Mouse (Mus musculus): Measurements from ENCODE around the gene Lbh. TPM values are rescaled to one million over a fixed set of nuclear protein-coding genes. Genes with fewer than 3 reads are reported as not detected.

Gene Lbh
- polyA plus RNA-seq, 1 experiment from 2014 or later = 5.2 TPM

DNA sequence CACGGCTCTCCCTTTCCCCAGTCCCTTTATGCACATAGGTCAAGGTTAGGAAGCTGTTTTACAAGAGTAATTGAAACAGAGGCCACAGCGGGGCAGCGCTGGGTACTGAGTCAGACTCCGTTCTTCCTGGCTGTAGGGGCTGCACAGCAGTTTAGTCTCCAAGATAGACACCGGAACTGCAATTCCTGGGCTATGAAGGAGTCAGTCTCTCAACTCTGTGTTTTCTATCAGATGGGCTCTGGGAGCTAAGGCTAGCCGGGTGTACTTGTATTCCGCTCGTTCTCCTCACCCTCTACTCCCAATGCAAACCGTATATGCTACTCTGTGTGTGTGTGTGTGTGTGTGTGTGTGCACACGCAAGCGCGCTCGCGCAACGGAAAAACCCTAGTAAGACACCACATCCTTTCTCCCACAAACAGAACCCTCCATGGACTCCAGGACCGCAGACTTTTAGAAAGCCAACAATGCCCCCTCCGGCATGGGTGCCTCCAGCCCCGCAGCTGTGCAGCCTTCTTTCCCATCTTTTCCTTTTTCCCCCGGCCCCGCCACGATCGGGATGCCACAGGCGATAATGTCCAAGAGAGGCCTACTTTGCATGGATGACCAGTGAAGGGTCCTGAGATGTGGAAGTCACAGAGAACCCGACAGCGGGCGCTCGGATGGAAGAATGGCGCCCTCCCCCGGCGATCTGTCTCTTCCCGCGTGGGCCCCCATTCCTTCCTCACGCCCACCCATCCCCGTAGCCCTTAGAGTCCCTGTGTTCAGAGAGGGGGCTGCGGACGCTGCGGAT is 669 bp upstream of the Lbh start:
- 1% methylated on average over 37 of the region's 37 CpGs for WGBS
- H3K9me3 ChIP-seq = no peaks in the 10 kb centered on the region
- H3K4me3 ChIP-seq (replicated peaks) = peak overlapping the region; percentile 64
- peaks cover 11% of the 10 kb centered on the region for H3K4me1 ChIP-seq (replicated peaks)
- no peaks in the 10 kb centered on the region for H3K27me3 ChIP-seq (replicated peaks)
- ATAC-seq = peak; percentile 48
- H3K9ac ChIP-seq = peak overlapping the region; percentile 78
- peak overlapping the region; percentile 82 for H3K27ac ChIP-seq
- no peaks in the 10 kb centered on the region for H3K36me3 ChIP-seq
- peak overlapping the region; percentile 97 for H3K4me2 ChIP-seq (replicated peaks)

DNA sequence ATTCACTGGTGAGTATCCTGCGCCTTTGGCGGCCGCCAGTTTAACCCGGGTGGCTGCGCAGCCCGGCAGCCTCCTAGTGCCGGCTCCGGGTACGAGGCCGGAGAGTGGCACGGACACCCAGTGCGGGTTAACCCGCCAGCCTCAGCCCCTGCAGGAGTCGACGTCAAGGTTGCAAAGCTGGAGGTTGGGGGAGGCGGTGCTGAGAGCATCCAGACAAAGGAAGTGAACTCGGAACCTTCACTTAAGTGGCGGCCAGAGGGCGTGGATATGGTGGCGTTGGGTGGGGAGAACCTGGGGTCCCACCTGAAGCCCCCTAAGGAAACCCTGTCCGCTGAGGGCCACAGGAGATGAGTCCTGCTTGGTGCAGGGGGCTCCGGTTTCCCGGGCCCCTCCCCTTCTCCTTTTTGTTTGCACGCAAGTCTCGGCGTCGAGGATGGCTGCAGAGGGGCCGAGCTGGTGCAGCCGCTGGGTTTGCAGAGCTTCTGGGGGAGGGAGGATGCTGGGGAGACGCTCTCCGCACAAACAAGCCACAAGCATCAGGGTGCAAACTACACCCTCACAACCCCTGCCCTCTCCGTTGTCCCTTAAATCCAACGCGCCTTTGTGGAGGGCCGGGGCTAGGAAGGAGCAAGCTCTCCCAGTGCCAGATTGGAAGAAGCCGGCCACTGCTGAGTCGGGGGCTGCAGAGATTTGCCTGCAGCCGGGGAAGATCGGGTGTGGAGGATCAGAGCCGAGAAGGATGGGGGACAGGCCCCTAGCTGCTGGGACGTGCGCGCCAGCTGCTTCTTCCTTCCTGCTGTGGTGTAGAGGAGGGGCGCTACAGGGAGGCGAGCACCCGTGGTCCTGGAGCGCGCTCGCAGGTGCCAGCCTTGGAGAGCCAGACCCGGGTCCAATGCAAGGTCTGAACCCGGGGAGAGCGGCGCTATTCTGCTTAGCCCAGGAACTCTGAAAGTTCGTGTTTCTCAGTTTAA is 751 bp downstream of the Lbh start:
- peaks cover 16% of the 10 kb centered on the region for H3K4me1 ChIP-seq (replicated peaks)
- H3K4me3 ChIP-seq (replicated peaks) = peak overlapping the region; percentile 64
- WGBS = under 1% methylated on average over 54 of the region's 54 CpGs

DNA sequence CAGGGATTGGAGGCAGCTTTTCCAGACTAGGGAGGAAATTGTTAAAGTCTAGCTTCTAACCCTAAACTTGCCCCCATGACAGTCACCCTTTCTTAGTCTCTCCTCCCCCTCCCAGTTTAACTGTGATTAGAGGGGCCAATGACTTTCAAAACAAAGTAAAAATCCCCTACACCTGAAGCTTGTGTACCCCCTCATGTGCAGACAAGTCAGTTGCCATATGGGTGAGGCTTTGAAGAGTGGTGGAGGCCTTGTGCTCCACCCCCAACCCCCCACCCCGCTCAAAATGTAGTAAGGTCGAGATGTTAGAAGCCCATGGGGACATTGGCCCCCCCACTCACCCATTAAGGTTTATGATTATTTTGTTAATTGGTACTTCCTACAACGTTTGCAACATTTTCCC is 1.5 kb downstream of the Lbh start:
- 25% methylated on average over 3 of the region's 3 CpGs for WGBS
- no peak for ATAC-seq
- Histone ChIP-seq H3K27me3 (replicated peaks) (no peaks in the 10 kb centered on the region), H3K9ac (peak overlapping the region; percentile 78), H3K4me2 (replicated peaks) (peak overlapping the region; percentile 97), H3K4me3 (replicated peaks) (peak overlapping the region; percentile 64), H3K36me3 (peaks cover 2% of the 10 kb centered on the region; the same call in 1 of the 2 replicates), H3K9me3 (no peaks in the 10 kb centered on the region), H3K27ac (peak overlapping the region; percentile 83; the same call in 1 of the 2 replicates), H3K4me1 (replicated peaks) (peaks cover 16% of the 10 kb centered on the region)

More for the DNA sequence above, 751 bp downstream of the Lbh start:
- Histone ChIP-seq H3K27ac (peak overlapping the region; percentile 83), H3K36me3 (no peaks in the 10 kb centered on the region; the same call in 1 of the 2 replicates), H3K9me3 (no peaks in the 10 kb centered on the region), H3K9ac (peak overlapping the region; percentile 78), H3K27me3 (replicated peaks) (no peaks in the 10 kb centered on the region), H3K4me2 (replicated peaks) (peak overlapping the region; percentile 97)
- ATAC-seq = peak; percentile 60

DNA sequence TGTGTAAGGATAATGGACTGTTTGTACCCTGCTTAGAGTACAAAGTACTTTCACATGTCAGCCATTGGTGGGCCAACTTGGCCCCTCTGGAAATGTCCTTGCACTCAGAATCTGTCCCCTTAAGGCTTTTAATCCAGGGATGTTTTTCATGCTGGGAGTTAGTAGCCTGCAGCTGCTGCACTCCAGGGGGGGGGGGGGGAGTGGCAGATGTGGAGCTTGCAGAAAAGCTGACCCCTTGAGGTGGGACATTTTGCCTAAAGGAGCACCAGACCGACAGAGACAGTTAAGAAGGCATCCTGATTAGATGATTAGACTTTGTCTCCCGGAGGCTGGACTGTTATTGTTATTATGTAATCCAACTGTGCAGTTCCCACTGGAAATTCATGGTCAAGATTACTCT is 2.3 kb downstream of the Lbh start:
- Histone ChIP-seq H3K9me3 (no peaks in the 10 kb centered on the region), H3K4me3 (replicated peaks) (peak overlapping the region; percentile 23), H3K27ac (no peak overlapping the region), H3K9ac (peak overlapping the region; percentile 39), H3K27me3 (replicated peaks) (no peaks in the 10 kb centered on the region), H3K4me2 (replicated peaks) (peak overlapping the region; percentile 52), H3K4me1 (replicated peaks) (peaks cover 21% of the 10 kb centered on the region), H3K36me3 (peaks cover 7% of the 10 kb centered on the region; the same call in 1 of the 2 replicates)
- 29% methylated on average over 2 of the region's 2 CpGs for WGBS
- ATAC-seq = no peak

DNA sequence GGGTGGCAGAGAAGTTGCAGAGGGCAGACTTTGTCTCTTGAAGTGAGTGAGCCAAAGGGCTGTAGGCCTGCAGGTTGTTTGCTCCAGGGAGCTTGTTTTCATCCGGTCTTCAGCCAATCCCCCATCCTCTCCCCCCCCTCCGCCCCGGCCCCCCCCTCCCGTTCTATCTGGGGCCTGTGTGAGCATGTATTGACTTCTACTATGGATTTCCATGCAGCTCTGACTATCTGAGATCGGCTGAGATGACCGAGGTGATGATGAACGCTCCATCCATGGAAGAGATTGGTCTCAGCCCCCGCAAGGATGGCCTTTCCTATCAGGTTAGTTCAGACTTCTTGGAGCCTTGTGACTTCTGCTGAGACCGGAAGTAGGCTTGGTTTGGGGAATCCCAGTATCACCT is 2.9 kb downstream of the Lbh start:
- 57% methylated on average over 9 of the region's 9 CpGs for WGBS
- ATAC-seq = no peak
- Histone ChIP-seq H3K9ac (peak overlapping the region; percentile 39; the same call in 1 of the 2 replicates), H3K27ac (no peak overlapping the region), H3K4me2 (replicated peaks) (peak overlapping the region; percentile 52), H3K4me1 (replicated peaks) (peaks cover 26% of the 10 kb centered on the region), H3K36me3 (peaks cover 7% of the 10 kb centered on the region; the same call in 1 of the 2 replicates), H3K27me3 (replicated peaks) (no peaks in the 10 kb centered on the region), H3K9me3 (no peaks in the 10 kb centered on the region), H3K4me3 (replicated peaks) (peak overlapping the region; percentile 23; the same call in 1 of the 2 replicates)

DNA sequence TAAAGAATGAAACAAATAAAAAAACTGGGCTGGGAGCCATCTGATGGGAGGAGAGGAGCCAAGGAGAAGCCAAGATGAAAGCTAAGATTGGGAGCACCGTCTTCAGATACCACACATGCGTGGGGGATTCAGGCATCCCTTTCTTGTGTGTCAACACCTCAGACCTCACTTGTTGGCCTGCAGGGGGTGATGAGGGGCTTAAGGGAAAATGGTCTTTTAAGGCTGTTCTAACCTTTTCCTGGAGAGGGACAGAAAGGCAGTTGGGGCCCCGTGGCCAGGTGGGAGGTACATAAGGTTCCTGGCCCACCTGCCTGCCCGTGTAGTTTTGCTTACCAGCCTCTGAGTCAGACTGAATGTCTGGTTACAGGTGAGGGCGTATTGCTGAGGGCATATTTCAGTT is 4.1 kb downstream of the Lbh start:
- no peaks in the 10 kb centered on the region for H3K27me3 ChIP-seq (replicated peaks)
- ATAC-seq = no peak
- H3K4me1 ChIP-seq (replicated peaks) = peaks cover 34% of the 10 kb centered on the region
- H3K4me3 ChIP-seq (replicated peaks) = peak overlapping the region; percentile 1; the same call in 1 of the 2 replicates
- peak overlapping the region; percentile 52; the same call in 1 of the 2 replicates for H3K4me2 ChIP-seq (replicated peaks)
- peaks cover 7% of the 10 kb centered on the region; the same call in 1 of the 2 replicates for H3K36me3 ChIP-seq
- no peak overlapping the region for H3K9ac ChIP-seq
- H3K27ac ChIP-seq = no peak overlapping the region
- 66% methylated on average over 5 of the region's 5 CpGs for WGBS
- no peaks in the 10 kb centered on the region for H3K9me3 ChIP-seq

DNA sequence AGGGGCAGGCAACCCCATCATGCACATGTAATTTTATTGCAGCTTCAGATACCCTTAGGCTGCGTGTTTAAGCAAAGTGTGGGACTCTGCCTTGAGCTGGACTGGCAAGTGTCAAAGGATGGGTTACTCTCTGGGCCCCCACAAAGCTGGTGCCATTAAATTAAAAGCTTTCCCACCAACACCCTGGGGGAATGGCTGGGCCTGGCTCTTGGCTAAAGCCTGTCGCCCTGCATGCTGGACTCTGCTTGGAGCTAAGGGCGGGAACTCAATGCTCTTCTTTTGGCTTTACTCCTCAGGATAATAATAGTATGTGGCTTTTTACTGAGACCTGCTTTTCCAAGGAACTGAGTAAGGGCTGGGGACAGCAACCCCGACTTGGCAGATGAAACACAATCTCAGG is 5.2 kb downstream of the Lbh start:
- no peaks in the 10 kb centered on the region for H3K27me3 ChIP-seq (replicated peaks)
- H3K9ac ChIP-seq = no peak overlapping the region
- H3K9me3 ChIP-seq = no peaks in the 10 kb centered on the region
- peak overlapping the region; percentile 52 for H3K4me2 ChIP-seq (replicated peaks)
- peaks cover 7% of the 10 kb centered on the region; the same call in 1 of the 2 replicates for H3K36me3 ChIP-seq
- no peak overlapping the region for H3K27ac ChIP-seq
- WGBS = 86% methylated on average over 4 of the region's 4 CpGs
- ATAC-seq = no peak
- H3K4me3 ChIP-seq (replicated peaks) = no peak overlapping the region
- peaks cover 28% of the 10 kb centered on the region for H3K4me1 ChIP-seq (replicated peaks)

DNA sequence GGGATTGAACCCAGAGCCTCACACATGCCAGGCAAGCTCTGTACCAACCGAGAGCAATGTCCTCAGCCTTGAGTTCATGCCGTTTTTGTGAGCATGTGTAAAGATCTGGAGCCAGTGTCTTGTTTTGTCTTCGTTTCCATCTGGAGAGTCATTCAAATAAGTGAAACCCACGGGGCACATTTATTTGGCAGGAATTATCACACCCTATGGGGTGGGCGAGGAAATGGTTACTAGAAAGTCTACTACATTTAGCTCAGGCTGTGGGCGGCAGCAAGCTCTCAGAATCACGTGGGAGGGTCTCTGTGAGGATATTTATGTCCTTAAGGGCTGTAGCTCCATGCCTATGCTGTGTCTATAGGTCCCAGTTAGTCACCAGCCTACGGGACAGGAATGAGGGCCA is 6.2 kb downstream of the Lbh start:
- H3K36me3 ChIP-seq = peaks cover 7% of the 10 kb centered on the region; the same call in 1 of the 2 replicates
- 68% methylated on average over 8 of the region's 8 CpGs for WGBS
- H3K9ac ChIP-seq = no peak overlapping the region
- H3K27ac ChIP-seq = no peak overlapping the region
- no peak for ATAC-seq
- no peak overlapping the region for H3K4me3 ChIP-seq (replicated peaks)
- H3K4me2 ChIP-seq (replicated peaks) = peak overlapping the region; percentile 7; the same call in 1 of the 2 replicates
- peaks cover 28% of the 10 kb centered on the region for H3K4me1 ChIP-seq (replicated peaks)
- no peaks in the 10 kb centered on the region for H3K27me3 ChIP-seq (replicated peaks)
- no peaks in the 10 kb centered on the region for H3K9me3 ChIP-seq

DNA sequence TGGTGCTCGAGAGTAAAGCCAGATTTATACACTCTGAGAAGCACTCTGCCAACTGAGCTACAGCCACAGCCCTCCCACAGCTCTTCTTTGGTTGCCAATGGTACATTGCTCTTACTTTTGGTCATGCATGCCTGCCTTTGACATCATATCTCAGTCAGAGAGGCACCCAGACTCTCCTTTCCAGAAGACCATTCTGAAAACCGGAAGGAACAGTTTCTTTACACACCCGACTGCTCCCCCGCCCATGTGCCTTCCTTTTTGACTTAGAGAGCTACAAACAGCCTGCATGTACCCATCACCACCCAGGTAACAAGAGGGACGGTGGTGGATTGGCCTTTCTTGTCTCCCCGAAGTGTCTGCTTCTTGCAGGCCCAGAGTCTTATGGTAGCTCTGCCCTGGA is 7.0 kb downstream of the Lbh start:
- peaks cover 7% of the 10 kb centered on the region; the same call in 1 of the 2 replicates for H3K36me3 ChIP-seq
- no peak for ATAC-seq
- no peaks in the 10 kb centered on the region for H3K9me3 ChIP-seq
- WGBS = 78% methylated on average over 6 of the region's 6 CpGs
- H3K4me2 ChIP-seq (replicated peaks) = no peak overlapping the region
- no peak overlapping the region for H3K4me3 ChIP-seq (replicated peaks)
- H3K27ac ChIP-seq = peak overlapping the region; percentile 37; the same call in 1 of the 2 replicates
- H3K9ac ChIP-seq = no peak overlapping the region
- no peaks in the 10 kb centered on the region for H3K27me3 ChIP-seq (replicated peaks)
- H3K4me1 ChIP-seq (replicated peaks) = peaks cover 28% of the 10 kb centered on the region

DNA sequence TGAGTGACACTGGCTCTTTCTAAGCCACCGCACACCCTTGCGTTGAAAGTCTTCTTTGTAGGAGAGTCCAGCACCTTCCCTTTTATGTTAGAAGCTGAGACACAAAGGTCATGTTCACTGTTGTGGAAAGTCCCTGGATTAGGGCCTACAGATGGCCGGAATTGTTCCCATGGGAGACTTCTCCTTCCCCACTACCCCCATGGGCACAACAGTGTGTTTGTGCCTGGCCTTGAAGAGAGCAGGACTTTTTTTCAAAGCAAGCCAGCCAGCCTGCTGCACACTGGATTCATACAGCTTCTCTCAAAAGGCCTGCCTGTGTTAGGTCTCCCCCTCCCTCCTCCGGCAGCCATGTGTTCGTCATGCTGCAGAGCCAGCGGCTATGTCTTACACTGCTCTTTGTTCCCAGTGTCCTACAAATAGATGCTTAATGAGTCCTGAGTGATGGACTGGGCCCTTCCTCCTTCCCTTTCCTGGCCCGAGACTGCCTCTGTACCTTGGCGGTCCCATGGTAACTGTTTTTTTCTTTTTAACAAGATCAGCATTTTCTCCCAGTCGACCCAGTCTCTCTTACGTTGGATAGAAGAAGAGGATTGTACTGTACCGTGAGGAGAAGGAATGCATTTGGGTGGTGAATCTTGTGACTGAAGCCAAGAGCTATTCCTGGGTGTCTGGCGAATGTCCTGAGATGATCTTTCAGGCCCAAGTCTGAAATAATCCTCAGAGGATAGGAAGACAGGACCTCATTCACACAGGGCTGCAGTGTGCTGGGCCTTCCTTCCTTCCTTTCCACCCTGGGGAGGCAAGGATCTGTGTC is 7.9 kb downstream of the Lbh start:
- 67% methylated on average over 12 of the region's 12 CpGs for WGBS
- Histone ChIP-seq H3K4me1 (replicated peaks) (peaks cover 28% of the 10 kb centered on the region), H3K9ac (no peak overlapping the region), H3K4me3 (replicated peaks) (no peak overlapping the region), H3K27ac (peak overlapping the region; percentile 37; the same call in 1 of the 2 replicates), H3K36me3 (peaks cover 14% of the 10 kb centered on the region; the same call in 1 of the 2 replicates), H3K4me2 (replicated peaks) (no peak overlapping the region), H3K9me3 (no peaks in the 10 kb centered on the region), H3K27me3 (replicated peaks) (no peaks in the 10 kb centered on the region)
- peak; percentile 82 for ATAC-seq

DNA sequence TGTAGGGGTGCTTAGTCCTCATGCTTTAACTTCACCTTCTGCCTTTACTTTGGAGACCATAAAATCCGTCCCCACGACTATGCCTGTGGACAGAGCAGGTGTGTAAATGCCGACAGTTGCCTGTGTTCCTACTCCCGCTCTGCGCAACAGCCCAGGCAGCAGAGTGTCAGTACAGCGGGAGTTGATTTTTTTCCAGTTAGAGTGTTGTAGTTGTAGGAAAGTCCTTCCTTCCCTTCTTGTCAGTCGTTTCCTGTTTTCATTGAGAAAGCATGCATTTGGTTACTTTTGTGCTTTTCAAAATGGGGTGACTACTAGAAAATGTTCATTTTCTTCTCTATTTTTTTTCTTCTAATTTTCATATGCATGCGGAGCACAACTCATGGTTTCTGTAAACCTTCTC is 8.9 kb downstream of the Lbh start:
- no peaks in the 10 kb centered on the region for H3K27me3 ChIP-seq (replicated peaks)
- WGBS = 83% methylated on average over 8 of the region's 8 CpGs
- H3K9ac ChIP-seq = no peak overlapping the region
- no peak overlapping the region for H3K4me3 ChIP-seq (replicated peaks)
- H3K27ac ChIP-seq = no peak overlapping the region
- no peak overlapping the region for H3K4me2 ChIP-seq (replicated peaks)
- ATAC-seq = no peak
- no peaks in the 10 kb centered on the region for H3K9me3 ChIP-seq
- H3K4me1 ChIP-seq (replicated peaks) = peaks cover 27% of the 10 kb centered on the region
- peaks cover 14% of the 10 kb centered on the region; the same call in 1 of the 2 replicates for H3K36me3 ChIP-seq
